8 mouse cellular contexts compared by ENCODE assay signal in the genomic region with DNA sequence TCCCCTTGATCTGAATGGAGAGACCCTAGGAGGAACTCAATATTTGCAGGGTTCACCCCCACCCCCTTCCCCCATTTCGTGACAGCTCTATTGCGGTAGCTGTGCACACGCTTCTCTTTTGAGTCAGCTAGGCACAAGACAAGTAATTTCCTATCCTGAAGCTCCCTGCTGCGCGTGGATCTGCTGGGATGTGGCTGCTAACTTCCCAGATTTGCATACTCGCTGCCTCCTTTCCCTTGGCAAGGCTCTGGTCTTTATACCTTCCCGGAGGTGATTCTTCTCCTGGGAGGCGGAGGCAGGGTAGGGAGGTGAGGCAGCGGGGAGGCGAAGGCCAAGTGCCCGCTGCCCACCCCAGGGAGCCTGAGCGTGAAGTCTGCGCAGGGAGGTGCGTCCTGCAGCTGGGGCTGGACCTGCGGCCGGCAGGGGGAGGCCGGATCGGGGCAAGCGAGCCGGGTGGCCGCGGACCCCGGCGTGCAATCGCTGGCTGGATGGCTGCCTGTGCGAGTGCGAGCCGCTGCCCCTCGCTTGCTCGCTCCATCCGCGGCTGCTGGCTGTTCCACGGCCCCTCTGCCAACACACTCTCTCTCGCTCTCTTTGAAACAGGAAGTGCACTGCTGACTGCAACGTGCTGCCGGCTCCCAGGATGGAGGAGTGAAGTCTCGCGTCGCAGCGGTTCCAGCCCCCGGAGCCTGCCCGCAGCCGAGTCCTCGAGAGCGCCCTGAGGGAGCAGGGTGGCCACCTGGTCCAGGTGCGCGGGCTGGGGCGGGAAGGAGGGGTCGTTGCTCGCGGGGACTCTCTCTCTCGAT. TPM values are rescaled to one million over a fixed set of nuclear protein-coding genes. Genes with fewer than 3 reads are reported as not detected.
A peak's percentile ranks its signal among the peaks of the same experiment; 100 is the strongest.
DNase-seq lines count a peak whose midpoint lies in the region; ATAC-seq and TF ChIP-seq lines count a peak whose summit lies in the region.

No protein-coding gene starts in this region.

- 6% methylated on average over 52 of the region's 52 CpGs for WGBS in intestine, embryonic 15.5 days
- WGBS in liver, embryonic 15.5 days (ENCODE audit: insufficient replicate concordance), result 2% methylated on average over 52 of the region's 52 CpGs

- peaks cover 4% of the 10 kb centered on the region for H3K4me1 ChIP-seq in cortical plate, adult 2 months (ENCODE audit: control insufficient read depth, insufficient read depth, low read length)
- H3K4me1 ChIP-seq in intestine, embryonic 15.5 days (replicated peaks), result peaks cover 8% of the 10 kb centered on the region
- H3K4me1 ChIP-seq in liver, embryonic 15.5 days (replicated peaks), result peaks cover 51% of the 10 kb centered on the region
- H3K4me1 ChIP-seq in testis, adult 2 months (ENCODE audit: control insufficient read depth, insufficient read depth, low read length), result peaks cover 10% of the 10 kb centered on the region

- no peaks in the 10 kb centered on the region for H3K9me3 ChIP-seq in intestine, embryonic 15.5 days
- no peaks in the 10 kb centered on the region for H3K9me3 ChIP-seq in liver, embryonic 15.5 days (replicated peaks)

- H3K36me3 ChIP-seq in intestine, embryonic 15.5 days, result no peaks in the 10 kb centered on the region
- no peaks in the 10 kb centered on the region for H3K36me3 ChIP-seq in liver, embryonic 15.5 days (replicated peaks)
- no peaks in the 10 kb centered on the region for H3K36me3 ChIP-seq in testis, adult 2 months (ENCODE audit: control insufficient read depth, insufficient read depth, low read length)

- no peaks in the 10 kb centered on the region for H3K27me3 ChIP-seq in intestine, embryonic 15.5 days (replicated peaks)
- no peaks in the 10 kb centered on the region for H3K27me3 ChIP-seq in liver, embryonic 15.5 days
- H3K27me3 ChIP-seq in testis, adult 2 months (ENCODE audit: control insufficient read depth, insufficient read depth, low read length), result no peaks in the 10 kb centered on the region

- peak overlapping the region; percentile 39 for H3K4me3 ChIP-seq in cortical plate, adult 2 months (ENCODE audit: insufficient read depth, low read length)
- H3K4me3 ChIP-seq in intestine, embryonic 15.5 days (replicated peaks), result peak overlapping the region; percentile 57
- peak overlapping the region; percentile 78 for H3K4me3 ChIP-seq in liver, embryonic 15.5 days (replicated peaks)
- peak overlapping the region; percentile 48 for H3K4me3 ChIP-seq in testis, adult 2 months (ENCODE audit: control insufficient read depth, low read depth, low read length)

- H3K9ac ChIP-seq in intestine, embryonic 15.5 days, result peak overlapping the region; percentile 54
- H3K9ac ChIP-seq in liver, embryonic 15.5 days, result peak overlapping the region; percentile 70

- no peak for TF ChIP-seq POLR2A in cortical plate, adult 2 months (IDR thresholded peaks at IDR 0.05; ENCODE audit: extremely low read depth, insufficient read depth, low read length)
- no peak for TF ChIP-seq POLR2A in testis, adult 2 months (IDR thresholded peaks at IDR 0.05; ENCODE audit: control insufficient read depth, low read depth, low read length)

- H3K27ac ChIP-seq in cortical plate, adult 2 months (ENCODE audit: insufficient read depth, low read length), result no peak overlapping the region; the same call in 1 of the 2 replicates
- peak overlapping the region; percentile 73 for H3K27ac ChIP-seq in intestine, embryonic 15.5 days
- H3K27ac ChIP-seq in liver, embryonic 15.5 days (replicated peaks), result peak overlapping the region; percentile 53
- H3K27ac ChIP-seq in testis, adult 2 months (ENCODE audit: control insufficient read depth, insufficient read depth, low read depth, low read length), result no peak overlapping the region

- peak; percentile 82 for ATAC-seq in intestine, embryonic 15.5 days
- ATAC-seq in liver, embryonic 15.5 days (ENCODE audit: insufficient read depth), result peak; percentile 67

- peak overlapping the region; percentile 97 for H3K4me2 ChIP-seq in intestine, embryonic 15.5 days (replicated peaks)
- H3K4me2 ChIP-seq in liver, embryonic 15.5 days, result peak overlapping the region; percentile 98

- TF ChIP-seq CTCF in cortical plate, adult 2 months (IDR thresholded peaks at IDR 0.05; ENCODE audit: extremely low read depth, insufficient read depth, low read length), result no peak
- TF ChIP-seq CTCF in testis, adult 2 months (IDR thresholded peaks at IDR 0.05; ENCODE audit: control insufficient read depth, insufficient read depth, insufficient replicate concordance, low read depth, low read length), result no peak

- DNase-seq in right cerebral cortex, adult 18-20 months, result peak; percentile 44
- DNase-seq in right cerebral cortex, postnatal 36 days (ENCODE audit: low spot score in 2 of 2), result no peak
- peak; percentile 49 to 67 for DNase-seq in gastrocnemius, postnatal 4 days (ENCODE audit: low spot score in 2 of 2)
- DNase-seq in natural killer cell, adult 2 months (ENCODE audit: low spot score in 2 of 2), result peak; percentile 49 to 65

RNA-seq across cellular contexts. Expression of a gene that starts 32.1 kb away (rescaled TPM):
- 12.8 and 12.9 TPM in 2 replicates for polyA plus RNA-seq in cortical plate, adult 2 months (2012; rRNA removed)
- 10 to 100 TPM; 13.8 to 19.2 TPM for total RNA-seq in gastrocnemius, postnatal 4 days (2021)
- 14.8 and 16.2 TPM in 2 replicates for polyA plus RNA-seq in intestine, embryonic 15.5 days (2015; fragmentation: Nextera tagmentation; extraction: Ambion mirVana)
- polyA plus RNA-seq in liver, embryonic 15.5 days (2015; fragmentation: Nextera tagmentation; extraction: Ambion mirVana), result 8.1 and 8.4 TPM in 2 replicates
- 2.2 and 4.8 TPM in 2 replicates for polyA plus RNA-seq in testis, adult 2 months (2012; rRNA removed)

Comparison
In these comparisons a context has a peak if more than half of its experiments do, and no peak if none do; other contexts are left out.
1. DNase-seq: peak in right cerebral cortex, adult 18-20 months (single experiment), gastrocnemius, postnatal 4 days (2 of 2) and natural killer cell, adult 2 months (2 of 2); none in right cerebral cortex, postnatal 36 days (0 of 2).
2. H3K27ac ChIP-seq: peak in intestine, embryonic 15.5 days (single experiment) and liver, embryonic 15.5 days (single experiment); none in cortical plate, adult 2 months (single experiment) and testis, adult 2 months (single experiment).
3. Peak in every context shown above with its lines, with median percentiles within 50 percentile points of each other: H3K4me3 ChIP-seq.